Mouse (Mus musculus) neural tube, embryonic 11.5 days (tissue): Measurements from ENCODE around the gene Rinl. TPM values are rescaled to one million over a fixed set of nuclear protein-coding genes. Genes with fewer than 3 reads are reported as not detected.

Source experiments
- ATAC-seq: fragments of 200-750 bp; cut with Nextera tagmentation; 2 replicates; pipeline ENCODE4 v1.8.0; 2017; ENCODE audit warnings: moderate number of reproducible peaks, mild to moderate bottlenecking, moderate TSS enrichment, moderate library complexity; ENCODE audit not compliant: insufficient read depth, low FRiP score, low TSS enrichment
- DNase-seq: peaks from one replicate; pipeline ENCODE4 v3.0.0-alpha.2; 2015; ENCODE audit warnings: low spot score
- H3K27ac ChIP-seq: fragments of 300-500 bp; sonication (generic); 2 replicates; pipeline ENCODE4 v1.5.1; 2014; ENCODE audit warnings: low read depth, mild to moderate bottlenecking, low read length
- H3K27me3 ChIP-seq: fragments of 300-500 bp; sonication (generic); 2 replicates; pipeline ENCODE4 v1.6.1; 2014; ENCODE audit warnings: mild to moderate bottlenecking, low read length, mixed read lengths; ENCODE audit not compliant: control insufficient read depth, insufficient read depth
- H3K36me3 ChIP-seq: fragments of 300-500 bp; sonication (generic); 2 replicates; pipeline ENCODE4 v1.6.1; 2014; ENCODE audit warnings: mild to moderate bottlenecking, low read length, moderate library complexity, mixed read lengths; ENCODE audit not compliant: control insufficient read depth, insufficient read depth
- H3K4me1 ChIP-seq: fragments of 300-500 bp; sonication (generic); 2 replicates; pipeline ENCODE4 v1.6.1; 2014; ENCODE audit warnings: low read length, mixed read lengths; ENCODE audit not compliant: control insufficient read depth, insufficient read depth
- H3K4me2 ChIP-seq: fragments of 300-500 bp; sonication (generic); 2 replicates; pipeline ENCODE4 v1.6.1; 2014; ENCODE audit warnings: low read depth, mild to moderate bottlenecking, moderate library complexity
- H3K4me3 ChIP-seq: fragments of 300-500 bp; sonication (generic); 2 replicates; pipeline ENCODE4 v1.5.1; 2014; ENCODE audit warnings: low read depth, low read length
- H3K9ac ChIP-seq: fragments of 300-500 bp; sonication (generic); 2 replicates; pipeline ENCODE4 v1.6.1; 2014; ENCODE audit warnings: mild to moderate bottlenecking, low read length
- H3K9me3 ChIP-seq: fragments of 300-500 bp; sonication (generic); 2 replicates; pipeline ENCODE4 v1.6.1; 2016; ENCODE audit warnings: low read length; ENCODE audit not compliant: control insufficient read depth
- WGBS: fragments of 180-500 bp; shearing (Covaris S2); extraction: QIAGEN DNeasy Blood & Tissue Kit; methylation state at CpG from one replicate; pipeline ENCODE4 v1.1.7; 2014; 5-methylcytosine and 5-hydroxymethylcytosine counted together
- polyA plus RNA-seq: library from polyadenylated mRNA; unstranded; fragments of >200 nt; fragmentation: Nextera tagmentation; extraction: Ambion mirVana; gene quantifications from 2 replicates; pipeline ENCODE4 v1.2.1, GENCODE M21; 2014

Gene Rinl
- 2.6 and 2.8 TPM in 2 replicates for polyA plus RNA-seq

DNA sequence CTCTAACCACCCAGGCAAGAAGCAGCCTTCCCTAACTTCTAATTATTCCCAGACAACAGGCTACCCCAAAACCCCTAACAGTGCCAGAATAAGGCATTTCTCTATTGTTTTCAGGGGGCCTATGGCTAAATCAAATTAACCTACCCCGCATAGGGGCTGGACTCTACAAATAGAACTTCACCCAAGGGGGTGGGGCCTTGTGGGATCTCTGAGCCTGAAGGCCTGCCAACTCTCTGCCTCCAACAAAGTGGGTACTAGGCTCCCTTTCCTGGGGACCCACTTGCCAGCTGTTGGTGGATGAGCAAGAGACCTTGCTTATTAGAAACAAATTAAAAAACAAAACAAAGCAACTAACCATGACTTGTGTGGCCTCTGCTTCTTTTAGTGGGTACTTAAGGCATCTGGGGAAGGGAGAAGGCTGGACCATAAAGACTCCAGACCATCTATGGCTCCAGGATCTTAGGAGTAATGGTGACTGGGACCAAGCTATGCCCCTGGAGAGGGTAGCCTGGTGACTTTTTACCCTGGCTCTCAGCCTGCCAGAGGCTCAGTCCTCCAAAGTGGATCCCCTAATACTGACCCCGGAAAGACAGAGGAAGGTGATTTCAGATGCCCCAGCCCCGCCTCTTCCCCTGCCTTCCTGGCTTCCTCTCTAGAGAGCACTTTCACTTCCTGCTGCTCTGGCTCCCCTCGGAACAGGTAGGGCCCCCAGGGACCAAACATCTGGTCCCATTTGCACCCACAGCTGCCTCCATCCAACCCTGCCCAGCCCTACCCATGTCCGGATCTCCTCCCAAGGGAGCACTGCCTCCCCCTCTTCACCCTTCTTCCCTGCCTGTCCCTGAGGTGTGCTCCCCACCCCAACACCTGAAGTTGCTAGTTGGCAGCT lies at the start of gene Rinl:
Gene Rinl (plus strand): TSS at position 663 of the 889 bp plus-strand sequence.
- no peaks in the 10 kb centered on the region for H3K9me3 ChIP-seq

GRCm38 (mm10) chr7:28739829-28740228 lies 48.9 kb upstream of the Rinl start:
- H3K27me3 ChIP-seq: no peaks in the 10 kb centered on the region
- no peaks in the 10 kb centered on the region for H3K9me3 ChIP-seq
- H3K4me2 ChIP-seq: no peak overlapping the region
- 95% methylated on average over 21 of the region's 21 CpGs for WGBS
- peaks cover 5% of the 10 kb centered on the region; the same call in 1 of the 2 replicates for H3K36me3 ChIP-seq
- H3K4me1 ChIP-seq: peaks cover 8% of the 10 kb centered on the region
- no peak overlapping the region for H3K9ac ChIP-seq
- ATAC-seq (no peak), DNase-seq (no peak)
- H3K4me3 ChIP-seq: no peak overlapping the region
- no peak overlapping the region for H3K27ac ChIP-seq

More for the DNA sequence above, at the start of gene Rinl:
- DNase-seq (no peak), ATAC-seq (no peak)
- Histone ChIP-seq H3K27ac (no peak within 1 kb of the TSS), H3K9ac (no peak within 1 kb of the TSS), H3K36me3 (peaks cover 2% of the 10 kb centered on the region; the same call in 1 of the 2 replicates), H3K4me3 (no peak within 1 kb of the TSS), H3K4me1 (no peaks in the 10 kb centered on the region), H3K27me3 (no peaks in the 10 kb centered on the region), H3K4me2 (no peak within 1 kb of the TSS)
- 69% methylated on average over 5 of the region's 5 CpGs for WGBS

DNA sequence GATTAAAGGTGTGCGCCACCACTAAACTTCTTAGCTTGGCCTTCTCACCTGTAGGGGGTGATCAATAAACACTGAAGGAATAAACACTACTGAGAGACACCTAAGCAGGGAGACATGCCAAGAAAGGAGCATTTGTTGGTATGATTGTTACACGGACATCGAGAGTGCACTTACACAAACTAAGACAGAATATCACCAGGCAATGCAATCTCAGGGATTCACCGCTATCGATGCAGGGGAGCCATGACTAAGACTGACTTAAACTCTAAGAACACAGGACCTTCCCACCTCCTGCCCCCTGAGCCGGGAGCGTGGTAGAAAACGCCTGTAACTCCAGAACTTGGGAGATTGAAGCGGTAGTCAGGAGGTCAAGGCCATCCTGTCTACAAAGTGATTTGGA lies 47.8 kb upstream of the Rinl start:
- Histone ChIP-seq H3K27me3 (no peaks in the 10 kb centered on the region), H3K36me3 (peaks cover 5% of the 10 kb centered on the region; the same call in 1 of the 2 replicates), H3K9me3 (no peaks in the 10 kb centered on the region), H3K4me1 (peaks cover 8% of the 10 kb centered on the region), H3K9ac (peak overlapping the region; percentile 78), H3K4me3 (peak overlapping the region; percentile 68), H3K4me2 (peak overlapping the region; percentile 96), H3K27ac (no peak overlapping the region)
- ATAC-seq (no peak), DNase-seq (no peak)
- WGBS: 46% methylated on average over 9 of the region's 9 CpGs

DNA sequence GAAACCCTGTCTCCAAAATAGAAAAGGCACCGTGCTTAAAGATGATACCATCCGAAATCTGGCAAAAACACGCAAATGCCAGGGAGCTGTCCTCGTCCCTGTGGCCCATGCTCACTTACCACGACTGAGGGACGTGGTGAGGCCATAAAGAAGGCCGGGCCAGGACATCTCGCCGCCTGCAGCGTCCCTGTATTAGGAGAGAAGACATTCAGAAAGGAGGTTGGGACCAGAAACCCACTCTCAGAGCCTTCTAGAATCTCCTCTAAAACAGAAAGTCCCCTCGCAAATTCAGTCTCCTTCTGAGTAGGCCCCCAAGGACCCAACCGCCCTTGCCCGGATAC lies 47.4 kb upstream of the Rinl start:
- H3K4me1 ChIP-seq: peaks cover 8% of the 10 kb centered on the region
- H3K9me3 ChIP-seq: no peaks in the 10 kb centered on the region
- no peaks in the 10 kb centered on the region for H3K27me3 ChIP-seq
- peak overlapping the region; percentile 96 for H3K4me2 ChIP-seq
- peak overlapping the region; percentile 68 for H3K4me3 ChIP-seq
- peak; percentile 18; the same call in 1 of the 2 replicates for ATAC-seq
- peaks cover 5% of the 10 kb centered on the region; the same call in 1 of the 2 replicates for H3K36me3 ChIP-seq
- H3K27ac ChIP-seq: no peak overlapping the region
- H3K9ac ChIP-seq: peak overlapping the region; percentile 78
- WGBS: 1% methylated on average over 13 of the region's 13 CpGs
- no peak for DNase-seq

DNA sequence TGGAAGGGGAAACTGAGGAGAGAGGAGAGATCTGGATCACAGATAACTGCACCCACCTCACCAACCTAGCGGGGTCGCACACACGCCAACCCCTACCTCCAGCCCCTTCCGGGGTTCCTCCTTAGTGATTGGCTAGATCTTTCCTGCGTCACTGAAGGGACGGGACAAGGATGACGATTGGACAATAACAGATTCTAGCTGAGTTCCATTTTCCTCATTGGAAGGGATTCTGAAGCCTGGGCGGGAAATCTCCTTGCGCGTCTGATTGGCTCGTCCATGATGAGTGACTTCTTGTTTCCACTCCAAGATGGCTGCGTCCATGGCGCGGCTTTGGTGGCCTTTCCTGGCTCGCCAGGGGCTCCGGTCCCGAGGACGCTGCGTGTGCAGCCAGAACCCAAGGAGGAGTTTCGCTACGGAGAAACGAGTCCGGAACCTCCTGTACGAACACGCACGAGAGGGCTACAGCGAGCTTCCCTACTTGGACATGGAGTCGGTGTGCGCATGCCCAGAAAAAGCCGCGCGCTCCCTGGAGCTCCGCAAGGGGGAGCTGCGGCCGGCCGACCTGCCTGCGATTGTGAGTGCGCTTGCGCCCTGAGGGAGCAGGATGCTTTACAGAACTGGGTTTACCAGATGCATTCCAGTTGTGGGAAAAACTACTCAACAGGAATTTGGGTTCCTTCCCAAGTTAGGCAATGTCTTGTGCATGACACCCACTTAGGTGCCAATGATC lies 46.9 kb upstream of the Rinl start, which contains the start of the genes Mrps12 and Sars2:
Gene Mrps12 (minus strand): TSS at position 112 of the 730 bp plus-strand sequence.
Gene Sars2 (plus strand): TSS at position 284 of the 730 bp plus-strand sequence.
- WGBS: under 1% methylated on average over 39 of the region's 39 CpGs
- Histone ChIP-seq H3K4me3 (peak within 1 kb of the TSS; percentile 68), H3K9ac (peak within 1 kb of the TSS; percentile 81), H3K36me3 (peaks cover 5% of the 10 kb centered on the region; the same call in 1 of the 2 replicates), H3K4me2 (peak within 1 kb of the TSS; percentile 96), H3K9me3 (no peaks in the 10 kb centered on the region), H3K27ac (0 out of 2 replicates have a peak within 1 kb of the TSS, but pooled peaks have one; percentile 56), H3K4me1 (peaks cover 8% of the 10 kb centered on the region), H3K27me3 (no peaks in the 10 kb centered on the region)
- ATAC-seq (peak; percentile 99), DNase-seq (peak; percentile 96)

DNA sequence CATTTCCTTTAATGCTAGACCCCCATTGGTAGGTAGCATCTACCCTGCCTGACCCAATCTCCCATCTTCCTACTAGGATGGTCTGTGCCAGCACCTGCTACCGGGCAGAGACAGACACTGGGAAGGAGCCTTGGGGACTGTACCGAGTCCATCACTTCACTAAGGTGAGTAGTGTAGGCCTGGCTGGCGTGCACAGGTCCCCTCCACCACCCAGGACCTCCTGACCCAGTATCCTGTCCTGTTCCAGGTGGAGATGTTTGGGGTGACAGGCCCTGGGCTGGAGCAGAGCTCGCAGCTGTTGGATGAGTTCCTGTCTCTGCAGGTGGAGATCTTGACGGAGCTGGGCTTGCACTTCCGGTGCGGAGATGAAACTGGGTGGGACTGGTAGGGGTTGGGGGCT lies 38.8 kb upstream of the Rinl start:
- peaks cover 7% of the 10 kb centered on the region for H3K36me3 ChIP-seq
- WGBS: 93% methylated on average over 7 of the region's 7 CpGs

GRCm38 (mm10) chr7:28756079-28756478 lies 32.7 kb upstream of the Rinl start, which contains the start of gene Ccer2:
Gene Ccer2 (plus strand): TSS chr7:28756174.
- ATAC-seq: no peak

More for the DNA sequence above, 38.8 kb upstream of the Rinl start:
- Histone ChIP-seq H3K27ac (no peak overlapping the region), H3K27me3 (no peaks in the 10 kb centered on the region), H3K9me3 (no peaks in the 10 kb centered on the region), H3K4me3 (no peak overlapping the region), H3K4me1 (no peaks in the 10 kb centered on the region), H3K9ac (no peak overlapping the region), H3K4me2 (no peak overlapping the region)
- ATAC-seq (no peak), DNase-seq (no peak)

GRCm38 (mm10) chr7:28758623-28759022 lies 30.1 kb upstream of the Rinl start:
- no peak for DNase-seq
- Histone ChIP-seq H3K9me3 (no peaks in the 10 kb centered on the region), H3K4me1 (peaks cover 6% of the 10 kb centered on the region; the same call in 1 of the 2 replicates), H3K36me3 (peaks cover 4% of the 10 kb centered on the region; the same call in 1 of the 2 replicates), H3K27me3 (no peaks in the 10 kb centered on the region), H3K9ac (no peak overlapping the region), H3K27ac (no peak overlapping the region), H3K4me2 (no peak overlapping the region), H3K4me3 (no peak overlapping the region)
- ATAC-seq: no peak
- WGBS: 89% methylated on average over 13 of the region's 13 CpGs

More at GRCm38 (mm10) chr7:28756079-28756478, 32.7 kb upstream of the Rinl start, which contains the start of gene Ccer2:
- no peak within 1 kb of the TSS for H3K9ac ChIP-seq
- peak within 1 kb of the TSS; percentile 27; the same call in 1 of the 2 replicates for H3K4me2 ChIP-seq
- H3K4me3 ChIP-seq: 0 out of 2 replicates have a peak within 1 kb of the TSS, but pooled peaks have one; percentile 6
- peaks cover 6% of the 10 kb centered on the region; the same call in 1 of the 2 replicates for H3K4me1 ChIP-seq
- 4% methylated on average over 16 of the region's 17 CpGs for WGBS
- H3K36me3 ChIP-seq: peaks cover 7% of the 10 kb centered on the region; the same call in 1 of the 2 replicates
- H3K9me3 ChIP-seq: no peaks in the 10 kb centered on the region
- no peak within 1 kb of the TSS for H3K27ac ChIP-seq
- no peak for DNase-seq
- no peaks in the 10 kb centered on the region for H3K27me3 ChIP-seq
